Mouse (Mus musculus) embryo, embryonic 10 days (tissue): Measurements from ENCODE around the gene Uqcc1.

Experiments used
- DNase-seq: peaks from one replicate; pipeline ENCODE4 v3.0.0-alpha.2; 2015; ENCODE audit warnings: low spot score

Gene Uqcc1

DNA sequence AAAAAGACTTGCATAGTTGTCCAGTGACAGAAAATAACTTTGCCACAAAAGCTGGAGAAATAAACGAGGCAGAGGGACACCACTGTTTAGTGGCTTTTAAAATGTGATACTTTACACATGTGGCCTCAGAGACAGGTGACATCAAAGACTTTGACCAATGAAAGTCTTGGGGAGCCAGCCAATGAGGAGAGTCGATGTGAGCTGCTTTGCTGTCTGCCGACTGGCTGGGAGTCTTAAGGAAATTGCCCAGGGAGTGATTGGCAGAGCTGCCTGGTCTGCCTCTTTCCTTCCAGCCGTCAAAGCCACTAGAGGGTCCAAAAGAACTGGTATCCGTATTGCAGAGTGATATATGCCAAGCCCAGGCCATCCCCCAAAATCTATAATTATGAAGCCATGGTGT lies 115.3 kb downstream of the Uqcc1 start:
- DNase-seq, result no peak

GRCm38 (mm10) chr2:155812637-155813036 lies 117.5 kb downstream of the Uqcc1 start:
- DNase-seq, result no peak

DNA sequence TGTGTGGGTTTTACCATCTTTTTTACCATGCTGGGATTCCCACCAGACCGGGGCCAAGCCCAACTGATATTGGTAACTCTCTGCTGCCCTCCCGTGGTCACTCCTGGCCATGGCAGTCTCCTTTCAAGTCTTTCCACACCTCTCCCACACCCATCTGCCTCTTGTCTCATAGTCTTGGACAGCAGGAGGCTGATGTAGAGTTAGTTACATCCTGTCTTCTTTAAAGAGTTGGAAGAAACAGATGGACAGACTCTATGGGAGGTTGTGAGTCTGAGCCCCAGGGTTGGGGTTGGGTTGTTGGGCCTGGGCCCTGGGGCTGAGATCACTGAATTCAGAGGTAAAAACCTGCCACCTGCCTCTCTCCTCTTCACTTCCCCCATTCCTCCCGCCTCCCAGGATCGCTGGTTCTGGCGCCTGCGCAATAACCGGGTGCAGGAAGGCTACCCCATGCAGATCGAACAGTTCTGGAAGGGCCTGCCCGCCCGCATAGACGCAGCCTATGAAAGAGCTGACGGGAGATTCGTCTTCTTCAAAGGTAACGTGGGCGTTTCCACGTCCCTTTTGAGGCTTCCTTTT lies 118.2 kb downstream of the Uqcc1 start:
- peak; percentile 90 for DNase-seq

GRCm38 (mm10) chr2:155809620-155810019 lies 120.5 kb downstream of the Uqcc1 start:
- DNase-seq, result no peak

DNA sequence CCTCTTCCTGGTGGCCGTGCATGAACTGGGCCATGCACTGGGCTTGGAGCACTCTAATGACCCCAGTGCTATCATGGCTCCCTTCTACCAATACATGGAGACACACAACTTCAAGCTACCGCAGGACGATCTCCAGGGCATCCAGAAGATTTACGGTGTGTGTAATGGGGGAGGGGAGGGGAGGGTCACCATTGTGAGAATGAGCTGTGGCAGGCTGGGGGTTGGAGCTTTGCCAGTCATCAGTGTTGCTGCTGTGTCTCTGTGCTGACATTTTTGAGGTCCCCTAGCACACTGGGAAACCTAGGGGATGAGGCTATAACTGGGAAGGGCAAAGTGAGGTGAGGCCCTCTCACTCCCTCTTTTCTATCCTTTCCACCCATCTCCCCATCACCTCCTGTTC lies 122.7 kb downstream of the Uqcc1 start:
- no peak for DNase-seq

GRCm38 (mm10) chr2:155806548-155806947 lies 123.6 kb downstream of the Uqcc1 start:
- no peak for DNase-seq

GRCm38 (mm10) chr2:155805925-155806255 lies 124.2 kb downstream of the Uqcc1 start:
- DNase-seq, result no peak

- no peak for DNase-seq
Measured at GRCm38 (mm10) chr2:155805231-155805924, 124.7 kb downstream of the Uqcc1 start.

DNA sequence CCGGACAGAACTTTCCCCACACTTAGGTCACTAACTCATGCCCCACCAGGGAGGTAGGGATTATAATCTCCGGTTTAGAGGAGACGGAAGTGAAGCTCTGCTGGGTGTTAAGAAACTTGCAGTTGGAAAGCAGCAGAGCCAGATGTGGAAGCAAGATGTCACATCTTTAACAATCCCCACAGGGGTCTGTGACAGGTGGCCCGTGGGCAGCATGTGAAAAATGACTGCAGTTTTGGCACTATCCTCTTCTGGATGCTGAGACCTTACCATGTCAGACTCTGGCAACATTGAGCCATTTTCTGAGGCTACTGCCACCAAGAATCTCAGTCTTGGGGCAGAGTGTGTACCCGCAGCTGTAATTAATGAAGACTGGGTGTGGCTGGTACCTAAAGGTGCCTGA lies 126.1 kb downstream of the Uqcc1 start:
- DNase-seq, result no peak

- no peak for DNase-seq
Measured at GRCm38 (mm10) chr2:155802761-155803160, 127.3 kb downstream of the Uqcc1 start.

DNA sequence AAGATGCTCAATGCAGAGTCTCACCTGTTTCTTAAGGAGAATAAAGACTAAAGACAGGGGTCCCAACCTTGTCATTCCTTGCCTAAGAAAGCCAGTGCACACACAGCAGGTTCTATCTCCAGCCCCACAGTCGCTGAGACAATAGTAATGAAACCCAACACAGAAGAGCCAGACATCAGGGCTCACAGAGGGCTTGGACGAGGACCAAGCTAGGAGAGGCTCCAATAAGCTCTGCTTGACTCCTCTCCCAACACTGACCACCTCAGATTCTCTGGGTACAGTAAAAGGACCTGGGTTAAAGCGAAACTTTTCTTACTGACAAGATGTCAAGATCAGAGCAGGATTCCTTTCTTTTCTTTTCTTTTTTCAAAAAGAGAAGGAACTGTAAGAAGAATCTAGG lies 131.5 kb downstream of the Uqcc1 start:
- DNase-seq, result no peak
